Mouse (Mus musculus): Measurements from ENCODE around the gene Psmd13. TPM values are rescaled to one million over a fixed set of nuclear protein-coding genes. Genes with fewer than 3 reads are reported as not detected.

The Psmd13 gene
- 108 and 110 TPM in 2 replicates for polyA plus RNA-seq (2012; ENCODE audit: insufficient read depth, insufficient read length, missing spikeins)

- Histone ChIP-seq H3K4me3 (ENCODE audit: insufficient read depth, low read depth, low read length) (peak within 1 kb of the TSS; percentile 65), H3K27ac (replicated peaks; ENCODE audit: low read depth, low read length) (peak within 1 kb of the TSS; percentile 85), H3K4me1 (ENCODE audit: control insufficient read depth, insufficient read depth, insufficient read length, low read length) (peaks cover 6% of the 10 kb centered on the region; the same call in 1 of the 2 replicates)
Measured at GRCm38 (mm10) chr7:140881696-140882468, at the start of gene Psmd13, which contains the start of gene Sirt3. Psmd13 (plus strand) TSS chr7:140881968. Sirt3 (minus strand) TSS chr7:140882309.

- Histone ChIP-seq H3K4me1 (ENCODE audit: control insufficient read depth, insufficient read depth, insufficient read length, low read length) (no peaks in the 10 kb centered on the region), H3K27ac (replicated peaks; ENCODE audit: low read depth, low read length) (no peak overlapping the region), H3K4me3 (ENCODE audit: insufficient read depth, low read depth, low read length) (no peak overlapping the region)
Measured at GRCm38 (mm10) chr7:140833341-140833740, 48.4 kb upstream of the Psmd13 start.

- no peak within 1 kb of the TSS for H3K4me3 ChIP-seq (ENCODE audit: insufficient read depth, low read depth, low read length)
- no peaks in the 10 kb centered on the region for H3K4me1 ChIP-seq (ENCODE audit: control insufficient read depth, insufficient read depth, insufficient read length, low read length)
- H3K27ac ChIP-seq (replicated peaks; ENCODE audit: low read depth, low read length) = no peak within 1 kb of the TSS
Measured at GRCm38 (mm10) chr7:140834968-140835757, 46.6 kb upstream of the Psmd13 start, which contains the start of gene Urah. Urah (plus strand) TSS chr7:140835018.

GRCm38 (mm10) chr7:140835758-140836087 lies 46.0 kb upstream of the Psmd13 start:
- Histone ChIP-seq H3K27ac (replicated peaks; ENCODE audit: low read depth, low read length) (no peak overlapping the region), H3K4me1 (ENCODE audit: control insufficient read depth, insufficient read depth, insufficient read length, low read length) (no peaks in the 10 kb centered on the region), H3K4me3 (ENCODE audit: insufficient read depth, low read depth, low read length) (no peak overlapping the region)

- H3K4me3 ChIP-seq (ENCODE audit: insufficient read depth, low read depth, low read length) = no peak overlapping the region
- no peak overlapping the region for H3K27ac ChIP-seq (replicated peaks; ENCODE audit: low read depth, low read length)
- no peaks in the 10 kb centered on the region for H3K4me1 ChIP-seq (ENCODE audit: control insufficient read depth, insufficient read depth, insufficient read length, low read length)
Measured at GRCm38 (mm10) chr7:140836243-140837115, 45.3 kb upstream of the Psmd13 start.

- Histone ChIP-seq H3K27ac (replicated peaks; ENCODE audit: low read depth, low read length) (no peak overlapping the region), H3K4me3 (ENCODE audit: insufficient read depth, low read depth, low read length) (no peak overlapping the region), H3K4me1 (ENCODE audit: control insufficient read depth, insufficient read depth, insufficient read length, low read length) (no peaks in the 10 kb centered on the region)
Measured at GRCm38 (mm10) chr7:140839556-140839955, 42.2 kb upstream of the Psmd13 start.

- Histone ChIP-seq H3K4me3 (ENCODE audit: insufficient read depth, low read depth, low read length) (no peak overlapping the region), H3K27ac (replicated peaks; ENCODE audit: low read depth, low read length) (no peak overlapping the region), H3K4me1 (ENCODE audit: control insufficient read depth, insufficient read depth, insufficient read length, low read length) (no peaks in the 10 kb centered on the region)
Measured at GRCm38 (mm10) chr7:140840750-140841735, 40.7 kb upstream of the Psmd13 start.

GRCm38 (mm10) chr7:140843806-140844205 lies 38.0 kb upstream of the Psmd13 start:
- no peak overlapping the region for H3K27ac ChIP-seq (replicated peaks; ENCODE audit: low read depth, low read length)
- no peak overlapping the region for H3K4me3 ChIP-seq (ENCODE audit: insufficient read depth, low read depth, low read length)
- H3K4me1 ChIP-seq (ENCODE audit: control insufficient read depth, insufficient read depth, insufficient read length, low read length) = no peaks in the 10 kb centered on the region

GRCm38 (mm10) chr7:140844905-140845665 lies 36.7 kb upstream of the Psmd13 start, which contains the start of gene Scgb1c1:
Scgb1c1 (plus strand) TSS chr7:140845547.
- H3K27ac ChIP-seq (replicated peaks; ENCODE audit: low read depth, low read length) = no peak within 1 kb of the TSS
- no peak within 1 kb of the TSS for H3K4me3 ChIP-seq (ENCODE audit: insufficient read depth, low read depth, low read length)
- no peaks in the 10 kb centered on the region for H3K4me1 ChIP-seq (ENCODE audit: control insufficient read depth, insufficient read depth, insufficient read length, low read length)

GRCm38 (mm10) chr7:140845683-140846082 lies 36.1 kb upstream of the Psmd13 start:
- Histone ChIP-seq H3K27ac (replicated peaks; ENCODE audit: low read depth, low read length) (no peak overlapping the region), H3K4me1 (ENCODE audit: control insufficient read depth, insufficient read depth, insufficient read length, low read length) (no peaks in the 10 kb centered on the region), H3K4me3 (ENCODE audit: insufficient read depth, low read depth, low read length) (no peak overlapping the region)

GRCm38 (mm10) chr7:140846676-140847075 lies 35.1 kb upstream of the Psmd13 start:
- no peak overlapping the region for H3K27ac ChIP-seq (replicated peaks; ENCODE audit: low read depth, low read length)
- no peak overlapping the region for H3K4me3 ChIP-seq (ENCODE audit: insufficient read depth, low read depth, low read length)
- H3K4me1 ChIP-seq (ENCODE audit: control insufficient read depth, insufficient read depth, insufficient read length, low read length) = no peaks in the 10 kb centered on the region

- Histone ChIP-seq H3K4me3 (ENCODE audit: insufficient read depth, low read depth, low read length) (no peak within 1 kb of the TSS), H3K4me1 (ENCODE audit: control insufficient read depth, insufficient read depth, insufficient read length, low read length) (0 out of 2 replicates have a peak, but pooled peaks cover under 1% of the 10 kb centered on the region), H3K27ac (replicated peaks; ENCODE audit: low read depth, low read length) (no peak within 1 kb of the TSS)
Measured at GRCm38 (mm10) chr7:140847755-140848580, 33.8 kb upstream of the Psmd13 start, which contains the start of gene Odf3. Odf3 (plus strand) TSS chr7:140847805.

Data from brown adipose tissue, adult 24 weeks (tissue).